In genomic region chr1:92699048-92699447, GRCm38 (mm10) we compare ENCODE assay signal across 8 mouse cellular contexts. TPM values are rescaled to one million over a fixed set of nuclear protein-coding genes. Genes with fewer than 3 reads are reported as not detected.
DNase-seq lines count a peak whose midpoint lies in the region; ATAC-seq lines count a peak whose summit lies in the region.

No protein-coding gene starts in this region.

- peaks cover 15% of the 10 kb centered on the region for H3K27me3 ChIP-seq in heart, embryonic 12.5 days (replicated peaks)

- peak overlapping the region; percentile 46; the same call in 1 of the 2 replicates for H3K27ac ChIP-seq in heart, embryonic 12.5 days (ENCODE audit: poor library complexity, severe bottlenecking)

- peak; percentile 52 for ATAC-seq in erythroid progenitor cell, adult 5-6 weeks (replicated peaks; ENCODE audit: low FRiP score, poor library complexity, severe bottlenecking)
- ATAC-seq in heart, embryonic 12.5 days (ENCODE audit: insufficient number of reproducible peaks, low FRiP score) = peak; percentile 84

- 4% methylated on average over 9 of the region's 9 CpGs for WGBS in heart, embryonic 12.5 days

- no peak overlapping the region for H3K9ac ChIP-seq in heart, embryonic 12.5 days

- H3K9me3 ChIP-seq in heart, embryonic 12.5 days (replicated peaks) = no peaks in the 10 kb centered on the region

- H3K4me3 ChIP-seq in heart, embryonic 12.5 days = no peak overlapping the region

- H3K36me3 ChIP-seq in heart, embryonic 12.5 days = no peaks in the 10 kb centered on the region

- H3K4me2 ChIP-seq in heart, embryonic 12.5 days = peak overlapping the region; percentile 21

- H3K4me1 ChIP-seq in heart, embryonic 12.5 days (replicated peaks) = peaks cover 55% of the 10 kb centered on the region

- DNase-seq in urinary bladder, postnatal 14 days (ENCODE audit: low spot score) = peak; percentile 16
- DNase-seq in urinary bladder, adult 2 months (ENCODE audit: low spot score) = no peak
- peak; percentile 73 to 78 for DNase-seq in layer of hippocampus, adult 8-10 months (ENCODE audit: low spot score in 2 of 2)
- DNase-seq in lung, postnatal 10 days = peak; percentile 71
- DNase-seq in right cerebral cortex, adult 2 months (ENCODE audit: low spot score in 2 of 2) = peak; percentile 31 to 43
- DNase-seq in testis, postnatal 10 days (ENCODE audit: low spot score) = no peak

RNA-seq across cellular contexts. Expression of gene Otos, which starts 50.4 kb away (rescaled TPM):
- polyA plus RNA-seq in urinary bladder, adult 2 months (2012; rRNA removed) = 0.14 and 0.15 TPM in 2 replicates
- total RNA-seq in erythroid progenitor cell, adult 5-6 weeks (2015; ENCODE audit: low replicate concordance) = not detected in 2 replicates
- total RNA-seq in erythroid progenitor cell, adult 5-6 weeks (2017; ENCODE audit: low replicate concordance) = not detected in 2 replicates
- not detected in 2 replicates for polyA plus RNA-seq in heart, embryonic 12.5 days (2016; fragmentation: Nextera tagmentation; extraction: Ambion mirVana)
- 1 to 10 TPM in 3 of 4 experiments, under 1 TPM in 1; 0.51 to 2.3 (median 1.8) TPM for total RNA-seq in layer of hippocampus, adult 8-10 months (2022)

RNA-seq across cellular contexts. Expression of gene Cops9, which starts 57.3 kb away (rescaled TPM):
- polyA plus RNA-seq in urinary bladder, adult 2 months (2012; rRNA removed) = 247 and 282 TPM in 2 replicates
- total RNA-seq in erythroid progenitor cell, adult 5-6 weeks (2015; ENCODE audit: low replicate concordance) = 57.3 and 61.2 TPM in 2 replicates
- total RNA-seq in erythroid progenitor cell, adult 5-6 weeks (2017; ENCODE audit: low replicate concordance) = 22.7 and 46.8 TPM in 2 replicates
- polyA plus RNA-seq in heart, embryonic 12.5 days (2016; fragmentation: Nextera tagmentation; extraction: Ambion mirVana) = 348 and 375 TPM in 2 replicates
- 100 to 1,000 TPM; 287 to 341 (median 310) TPM for total RNA-seq in layer of hippocampus, adult 8-10 months (2022)

Comparison
In these comparisons a context has a peak if more than half of its experiments do, and no peak if none do; other contexts are left out.
1. DNase-seq: peak in urinary bladder, postnatal 14 days (single experiment), layer of hippocampus, adult 8-10 months (2 of 2), lung, postnatal 10 days (single experiment) and right cerebral cortex, adult 2 months (2 of 2); none in urinary bladder, adult 2 months (single experiment) and testis, postnatal 10 days (single experiment).
2. RNA of gene Cops9, which starts 57.3 kb away (total RNA-seq): 287 to 341 TPM in layer of hippocampus, adult 8-10 months; 22.7 to 61.2 TPM in erythroid progenitor cell, adult 5-6 weeks; every median in the first group is over 4 times any median in the second.